Mouse (Mus musculus) embryonic fibroblast, embryonic 13.5 days (primary cell): ENCODE measurements around the gene Pgap3. TPM values are rescaled to one million over a fixed set of nuclear protein-coding genes. Genes with fewer than 3 reads are reported as not detected.

Experiments
- H3K27ac ChIP-seq: 2 replicates; pipeline ENCODE4 v1.5.1; 2012; ENCODE audit warnings: low read length, control low read depth, inconsistent platforms; ENCODE audit not compliant: insufficient read depth
- H3K4me1 ChIP-seq: 2 replicates; pipeline ENCODE4 v1.6.1; 2011; ENCODE audit warnings: low read length; ENCODE audit not compliant: control insufficient read depth, insufficient read depth
- H3K4me3 ChIP-seq: 2 replicates; pipeline ENCODE4 v1.5.1; 2011; ENCODE audit warnings: mild to moderate bottlenecking, control low read depth, low read length; ENCODE audit not compliant: insufficient read depth
- CTCF ChIP-seq: IDR thresholded peaks from 2 replicates; pipeline ENCODE4 v1.5.1; 2011; ENCODE audit warnings: mild to moderate bottlenecking, control low read depth, low read length, moderate library complexity, borderline replicate concordance; ENCODE audit not compliant: insufficient read depth
- POLR2A ChIP-seq: IDR thresholded peaks from 2 replicates; pipeline ENCODE4 v1.6.1; 2011; ENCODE audit warnings: low read depth, mild to moderate bottlenecking, control low read depth, low read length, moderate library complexity
- polyA plus RNA-seq: library from polyadenylated mRNA; stranded (reverse); fragments of >200 nt; gene quantifications from 2 replicates; pipeline ENCODE4 v1.2.4, GENCODE M21; 2011; ENCODE audit warnings: low read depth; ENCODE audit not compliant: missing spikeins, insufficient read length

Pgap3 gene
- polyA plus RNA-seq, 1 experiment: 4.1 TPM

DNA sequence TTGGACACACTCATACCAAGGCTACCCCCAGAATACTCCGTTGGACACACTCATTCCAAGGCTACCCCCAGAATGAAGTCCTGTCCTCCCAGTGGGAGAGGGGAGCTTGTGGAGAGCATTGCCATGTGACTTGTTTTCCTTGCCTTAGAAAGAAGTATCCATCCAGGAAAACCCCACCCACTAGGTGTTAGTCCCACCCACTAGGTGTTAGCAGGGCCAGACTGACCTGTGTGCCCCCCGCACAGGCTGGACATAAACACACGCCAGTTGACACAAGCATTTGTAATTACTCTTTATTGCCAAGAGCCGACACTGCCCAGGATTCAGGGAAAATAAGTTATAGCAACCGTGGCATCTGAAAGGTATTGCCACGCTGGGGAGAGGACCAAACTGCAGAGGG is 37.2 kb upstream of the Pgap3 start:
- no peak for TF ChIP-seq CTCF
- Histone ChIP-seq H3K4me1 (0 out of 2 replicates have a peak, but pooled peaks cover 4% of the 10 kb centered on the region), H3K27ac (no peak overlapping the region), H3K4me3 (no peak overlapping the region)

DNA sequence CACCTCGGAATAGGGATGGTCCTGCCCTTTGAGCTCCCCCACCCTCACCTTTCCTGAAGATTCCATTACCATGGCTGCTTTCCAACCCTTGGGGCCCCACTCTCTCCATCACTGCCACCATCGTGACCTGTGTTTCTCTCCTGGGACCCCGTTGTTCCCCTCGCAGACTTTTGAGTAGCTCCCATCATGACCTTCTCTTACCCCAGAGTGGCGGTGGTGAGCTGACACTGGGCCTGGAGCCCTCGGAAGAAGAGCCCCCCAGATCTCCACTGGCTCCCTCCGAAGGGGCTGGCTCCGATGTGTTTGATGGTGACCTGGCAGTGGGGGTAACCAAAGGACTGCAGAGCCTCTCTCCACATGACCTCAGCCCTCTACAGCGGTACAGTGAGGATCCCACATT is 35.4 kb upstream of the Pgap3 start:
- no peak overlapping the region for H3K27ac ChIP-seq
- no peak overlapping the region for H3K4me3 ChIP-seq
- H3K4me1 ChIP-seq: 0 out of 2 replicates have a peak, but pooled peaks cover 4% of the 10 kb centered on the region
- TF ChIP-seq POLR2A (no peak), CTCF (no peak)

DNA sequence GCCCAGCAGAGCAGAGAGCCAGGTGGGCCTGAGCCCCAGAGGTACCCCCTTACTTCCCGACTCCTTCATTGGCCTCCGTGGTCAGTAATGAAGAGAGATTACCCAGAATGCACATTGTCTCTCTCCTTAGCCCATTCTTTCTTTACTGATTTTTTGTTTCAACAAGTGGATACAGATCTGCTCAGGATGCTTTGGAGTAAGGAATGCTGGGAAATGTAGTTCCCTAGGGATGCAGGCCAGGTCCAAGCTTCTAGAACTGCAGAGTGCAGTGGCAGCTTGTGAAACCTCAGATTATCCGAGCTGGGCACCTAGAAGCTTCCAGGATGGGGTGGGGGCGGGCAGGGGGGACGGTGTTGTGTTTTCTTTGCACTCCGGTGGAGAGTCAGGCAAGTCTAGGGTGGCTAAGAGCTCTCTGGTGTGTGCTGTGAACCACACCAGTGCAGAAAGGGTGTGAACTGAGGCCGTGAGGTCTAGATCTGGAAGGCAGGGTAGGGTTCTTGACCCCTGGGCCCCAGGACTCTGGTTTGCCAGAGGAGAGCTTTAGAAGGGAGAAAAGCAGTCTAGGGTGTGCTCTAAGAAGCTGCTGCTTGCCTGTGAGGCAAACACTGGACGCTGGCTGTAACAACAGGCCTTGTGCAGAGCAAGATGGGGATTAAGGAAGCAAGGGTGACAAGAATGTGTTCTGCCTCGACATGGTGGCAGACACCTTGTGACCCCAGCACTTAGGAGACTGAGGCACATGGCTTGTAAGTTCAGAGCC is 31.6 kb upstream of the Pgap3 start:
- Histone ChIP-seq H3K4me3 (no peak overlapping the region), H3K4me1 (no peaks in the 10 kb centered on the region), H3K27ac (no peak overlapping the region)
- TF ChIP-seq POLR2A (no peak), CTCF (no peak)

GRCm38 (mm10) chr11:98428436-98428835 is 28.1 kb upstream of the Pgap3 start:
- H3K4me3 ChIP-seq: no peak overlapping the region
- TF ChIP-seq POLR2A: no peak
- no peak overlapping the region for H3K27ac ChIP-seq
- no peaks in the 10 kb centered on the region for H3K4me1 ChIP-seq

- no peak overlapping the region for H3K4me3 ChIP-seq
- TF ChIP-seq CTCF (no peak), POLR2A (no peak)
- no peak overlapping the region for H3K27ac ChIP-seq
- no peaks in the 10 kb centered on the region for H3K4me1 ChIP-seq
These were observed 26.3 kb upstream of the Pgap3 start for GRCm38 (mm10) chr11:98426592-98426991.

DNA sequence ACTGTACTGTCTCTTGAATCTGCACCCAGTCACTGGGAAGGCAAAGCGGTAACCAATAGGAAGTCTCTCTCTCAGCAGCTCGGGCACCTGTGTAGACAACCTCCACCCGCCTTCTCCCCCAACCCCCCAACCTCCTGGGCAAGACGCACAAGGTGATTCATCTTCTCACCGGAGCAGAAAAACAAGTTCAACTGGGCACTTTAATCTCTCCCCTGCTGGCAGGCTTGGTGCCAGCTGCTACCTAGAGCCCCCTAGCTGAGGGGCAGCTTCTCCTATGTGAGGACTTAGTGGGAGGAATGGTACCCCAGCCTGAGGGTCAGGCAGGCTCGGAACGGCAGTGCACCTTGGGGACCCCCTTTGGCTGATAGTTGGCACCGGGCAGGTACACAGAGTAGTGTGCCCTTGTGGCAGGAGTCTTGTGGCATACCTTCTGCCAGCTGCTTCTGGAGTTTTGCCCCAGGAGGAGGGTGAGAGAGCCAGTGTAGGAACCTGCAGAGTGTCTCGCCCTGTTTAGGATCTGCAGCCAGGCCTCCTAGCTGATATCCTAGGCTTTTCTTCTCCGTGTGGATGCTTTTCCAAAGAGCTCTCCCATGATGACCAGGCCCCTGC is 18.8 kb upstream of the Pgap3 start:
- H3K27ac ChIP-seq: no peak overlapping the region
- H3K4me3 ChIP-seq: no peak overlapping the region
- no peak for TF ChIP-seq POLR2A
- no peak for TF ChIP-seq CTCF
- H3K4me1 ChIP-seq: 0 out of 2 replicates have a peak, but pooled peaks cover 2% of the 10 kb centered on the region

GRCm38 (mm10) chr11:98418273-98418672 is 18.0 kb upstream of the Pgap3 start:
- TF ChIP-seq POLR2A (no peak), CTCF (no peak)
- Histone ChIP-seq H3K4me1 (0 out of 2 replicates have a peak, but pooled peaks cover 4% of the 10 kb centered on the region), H3K4me3 (no peak overlapping the region), H3K27ac (no peak overlapping the region)

- H3K4me3 ChIP-seq: no peak overlapping the region
- no peak overlapping the region for H3K27ac ChIP-seq
- TF ChIP-seq CTCF (no peak), POLR2A (no peak)
- 0 out of 2 replicates have a peak, but pooled peaks cover 4% of the 10 kb centered on the region for H3K4me1 ChIP-seq
These were observed 16.8 kb upstream of the Pgap3 start for GRCm38 (mm10) chr11:98417074-98417473.

GRCm38 (mm10) chr11:98414162-98414561 is 13.9 kb upstream of the Pgap3 start:
- TF ChIP-seq CTCF (no peak), POLR2A (no peak)
- peak overlapping the region; percentile 91 for H3K4me3 ChIP-seq

DNA sequence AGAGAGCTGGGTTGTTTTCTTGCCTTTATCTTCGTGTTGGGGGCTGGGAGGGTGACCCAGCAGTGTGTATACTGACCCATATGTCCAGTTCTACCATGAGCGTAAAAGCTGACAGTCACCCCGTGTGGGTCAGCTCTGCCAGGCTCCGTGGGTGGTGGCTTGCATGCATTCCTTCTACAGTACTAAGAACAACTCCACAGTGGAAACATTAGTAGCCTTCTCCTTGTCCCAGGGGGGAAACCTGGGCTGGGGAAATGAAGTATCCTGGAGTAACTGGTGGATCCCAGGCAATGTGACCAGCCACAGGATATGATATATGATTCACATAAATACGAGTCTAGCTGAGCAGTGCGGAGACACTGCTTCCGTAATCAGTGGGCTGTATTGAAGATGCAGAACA is 13.4 kb upstream of the Pgap3 start:
- no peak overlapping the region for H3K27ac ChIP-seq
- H3K4me1 ChIP-seq: 0 out of 2 replicates have a peak, but pooled peaks cover 6% of the 10 kb centered on the region

More at GRCm38 (mm10) chr11:98414162-98414561, 13.9 kb upstream of the Pgap3 start:
- no peak overlapping the region for H3K27ac ChIP-seq
- 0 out of 2 replicates have a peak, but pooled peaks cover 6% of the 10 kb centered on the region for H3K4me1 ChIP-seq

More for the DNA sequence above, 13.4 kb upstream of the Pgap3 start:
- H3K4me3 ChIP-seq: peak overlapping the region; percentile 91
- TF ChIP-seq CTCF (no peak), POLR2A (no peak)
